Mouse (Mus musculus): ENCODE measurements at regions not wholly inside any gene's neighbourhood (a gene's known extent, or its start where the extent isn't known, plus 50 kb on each side); places are given as distances from the start of the nearest gene placed in this dataset.

GRCm38 (mm10) chr4:105301547-105301946 is 144.4 kb downstream of the Plpp3 start:
- peak; percentile 36 for TF ChIP-seq CTCF (conservative IDR thresholded peaks at IDR 0.05; ENCODE audit: low read length)
- TF ChIP-seq NANOG (IDR thresholded peaks at IDR 0.05; ENCODE audit: borderline replicate concordance, low read length), result peak; percentile 51; the same call in 1 of the 2 replicates
